Mouse (Mus musculus) stomach, embryonic 14.5 days (tissue): Measurements from ENCODE around the gene Sgsm2. TPM values are rescaled to one million over a fixed set of nuclear protein-coding genes. Genes with fewer than 3 reads are reported as not detected.

ENCODE experiments used
- ATAC-seq: fragments of 200-750 bp; cut with Nextera tagmentation; 2 replicates; pipeline ENCODE4 v1.8.0; 2017; ENCODE audit warnings: low read depth, moderate TSS enrichment; ENCODE audit not compliant: insufficient number of reproducible peaks, insufficient read depth, low FRiP score
- H3K27ac ChIP-seq: fragments of 300-500 bp; sonication (generic); 2 replicates; pipeline ENCODE4 v1.5.1; 2014; ENCODE audit warnings: mild to moderate bottlenecking, low read length, moderate library complexity, mixed read lengths
- H3K27me3 ChIP-seq: fragments of 300-500 bp; sonication (generic); 2 replicates; pipeline ENCODE4 v1.6.1; 2014; ENCODE audit warnings: low read length, control low read depth, mixed read lengths; ENCODE audit not compliant: control insufficient read depth, insufficient read depth
- H3K36me3 ChIP-seq: fragments of 300-500 bp; sonication (generic); 2 replicates; pipeline ENCODE4 v1.6.1; 2014; ENCODE audit warnings: mild to moderate bottlenecking, control low read depth, low read length, moderate library complexity, mixed read lengths; ENCODE audit not compliant: control insufficient read depth, insufficient read depth
- H3K4me1 ChIP-seq: fragments of 300-500 bp; sonication (generic); 2 replicates; pipeline ENCODE4 v1.6.1; 2014; ENCODE audit warnings: low read length, control low read depth, mixed read lengths; ENCODE audit not compliant: control insufficient read depth, insufficient read depth
- H3K4me2 ChIP-seq: fragments of 300-500 bp; sonication (generic); replicated peaks from 2 replicates; pipeline ENCODE4 v1.6.1; 2014; ENCODE audit warnings: low read depth, low read length, control low read depth
- H3K4me3 ChIP-seq: fragments of 300-500 bp; sonication (generic); 2 replicates; pipeline ENCODE4 v1.5.1; 2014; ENCODE audit warnings: low read depth, low read length, control low read depth
- H3K9ac ChIP-seq: fragments of 300-500 bp; sonication (generic); replicated peaks from 2 replicates; pipeline ENCODE4 v1.6.1; 2014; ENCODE audit warnings: low read depth, mild to moderate bottlenecking, control low read depth, low read length, moderate library complexity, mixed read lengths
- H3K9me3 ChIP-seq: fragments of 300-500 bp; sonication (generic); 2 replicates; pipeline ENCODE4 v1.6.1; 2016; ENCODE audit warnings: low read depth, low read length, control low read depth; ENCODE audit not compliant: control insufficient read depth
- WGBS: fragments of 180-500 bp; shearing (Covaris S2); extraction: QIAGEN DNeasy Blood & Tissue Kit; methylation state at CpG from one replicate; pipeline ENCODE4 v1.1.7; 2014; 5-methylcytosine and 5-hydroxymethylcytosine counted together
- polyA plus RNA-seq: library from polyadenylated mRNA; unstranded; fragments of >200 nt; fragmentation: Nextera tagmentation; extraction: Ambion mirVana; gene quantifications from 2 replicates; pipeline ENCODE4 v1.2.1, GENCODE M21; 2014

The Sgsm2 gene
- polyA plus RNA-seq, 1 experiment from 2014 or later = 6.9 TPM

- Histone ChIP-seq H3K36me3 (no peaks in the 10 kb centered on the region), H3K4me3 (no peak overlapping the region), H3K4me2 (no peak overlapping the region), H3K9ac (no peak overlapping the region), H3K27ac (no peak overlapping the region), H3K4me1 (peaks cover 14% of the 10 kb centered on the region), H3K27me3 (no peaks in the 10 kb centered on the region), H3K9me3 (no peaks in the 10 kb centered on the region)
- no peak for ATAC-seq
- 71% methylated on average over 7 of the region's 7 CpGs for WGBS
These were observed 69.0 kb downstream of the Sgsm2 start for GRCm38 (mm10) chr11:74827791-74828403.

GRCm38 (mm10) chr11:74826702-74827101 is 70.2 kb downstream of the Sgsm2 start:
- Histone ChIP-seq H3K36me3 (no peaks in the 10 kb centered on the region), H3K4me1 (peaks cover 12% of the 10 kb centered on the region; the same call in 1 of the 2 replicates), H3K4me3 (no peak overlapping the region), H3K4me2 (no peak overlapping the region), H3K27ac (no peak overlapping the region), H3K9me3 (no peaks in the 10 kb centered on the region), H3K9ac (no peak overlapping the region), H3K27me3 (no peaks in the 10 kb centered on the region)
- 80% methylated on average over 5 of the region's 5 CpGs for WGBS
- no peak for ATAC-seq

GRCm38 (mm10) chr11:74826151-74826550 is 70.7 kb downstream of the Sgsm2 start:
- H3K4me1 ChIP-seq = peaks cover 12% of the 10 kb centered on the region; the same call in 1 of the 2 replicates
- H3K36me3 ChIP-seq = no peaks in the 10 kb centered on the region
- 72% methylated on average over 7 of the region's 7 CpGs for WGBS
- no peak overlapping the region for H3K27ac ChIP-seq
- H3K4me3 ChIP-seq = no peak overlapping the region
- no peak overlapping the region for H3K9ac ChIP-seq
- no peaks in the 10 kb centered on the region for H3K9me3 ChIP-seq
- no peak overlapping the region for H3K4me2 ChIP-seq
- ATAC-seq = no peak
- H3K27me3 ChIP-seq = no peaks in the 10 kb centered on the region

GRCm38 (mm10) chr11:74822746-74823440 is 74.0 kb downstream of the Sgsm2 start:
- 87% methylated on average over 7 of the region's 7 CpGs for WGBS
- Histone ChIP-seq H3K9ac (no peak overlapping the region), H3K4me3 (no peak overlapping the region), H3K4me2 (no peak overlapping the region), H3K27ac (no peak overlapping the region), H3K9me3 (no peaks in the 10 kb centered on the region), H3K4me1 (peaks cover under 1% of the 10 kb centered on the region; the same call in 1 of the 2 replicates), H3K36me3 (peaks cover 5% of the 10 kb centered on the region; the same call in 1 of the 2 replicates), H3K27me3 (no peaks in the 10 kb centered on the region)
- no peak for ATAC-seq

- no peak for ATAC-seq
- no peaks in the 10 kb centered on the region for H3K27me3 ChIP-seq
- H3K9ac ChIP-seq = no peak overlapping the region
- no peak overlapping the region for H3K4me3 ChIP-seq
- 41% methylated on average over 1 of the region's 1 CpGs for WGBS
- no peaks in the 10 kb centered on the region; the same call in 1 of the 2 replicates for H3K4me1 ChIP-seq
- peaks cover 18% of the 10 kb centered on the region for H3K36me3 ChIP-seq
- no peak overlapping the region for H3K27ac ChIP-seq
- no peak overlapping the region for H3K4me2 ChIP-seq
- H3K9me3 ChIP-seq = no peaks in the 10 kb centered on the region
These were observed 75.4 kb downstream of the Sgsm2 start for GRCm38 (mm10) chr11:74821463-74821862.

- no peak for ATAC-seq
- no peaks in the 10 kb centered on the region for H3K9me3 ChIP-seq
- no peak overlapping the region for H3K27ac ChIP-seq
- H3K27me3 ChIP-seq = no peaks in the 10 kb centered on the region
- WGBS = 56% methylated on average over 1 of the region's 1 CpGs
- H3K36me3 ChIP-seq = peaks cover 22% of the 10 kb centered on the region
- no peaks in the 10 kb centered on the region; the same call in 1 of the 2 replicates for H3K4me1 ChIP-seq
- H3K4me2 ChIP-seq = no peak overlapping the region
- no peak overlapping the region for H3K4me3 ChIP-seq
- H3K9ac ChIP-seq = no peak overlapping the region
These were observed 75.9 kb downstream of the Sgsm2 start for GRCm38 (mm10) chr11:74820921-74821320.

GRCm38 (mm10) chr11:74815795-74816194 is 81.1 kb downstream of the Sgsm2 start:
- no peak for ATAC-seq
- H3K9me3 ChIP-seq = no peaks in the 10 kb centered on the region
- H3K36me3 ChIP-seq = peaks cover 22% of the 10 kb centered on the region
- H3K4me1 ChIP-seq = no peaks in the 10 kb centered on the region
- H3K27ac ChIP-seq = no peak overlapping the region
- H3K4me3 ChIP-seq = no peak overlapping the region
- no peaks in the 10 kb centered on the region for H3K27me3 ChIP-seq
- no peak overlapping the region for H3K9ac ChIP-seq
- no peak overlapping the region for H3K4me2 ChIP-seq

- no peak for ATAC-seq
- no peaks in the 10 kb centered on the region for H3K9me3 ChIP-seq
- no peak overlapping the region for H3K27ac ChIP-seq
- H3K4me3 ChIP-seq = no peak overlapping the region
- H3K9ac ChIP-seq = no peak overlapping the region
- H3K36me3 ChIP-seq = peaks cover 22% of the 10 kb centered on the region
- no peaks in the 10 kb centered on the region for H3K27me3 ChIP-seq
- 34% methylated on average over 5 of the region's 5 CpGs for WGBS
- no peaks in the 10 kb centered on the region for H3K4me1 ChIP-seq
- no peak overlapping the region for H3K4me2 ChIP-seq
These were observed 85.3 kb downstream of the Sgsm2 start for GRCm38 (mm10) chr11:74811538-74811937.
